Mouse (Mus musculus) intestine, embryonic 16.5 days (tissue): ENCODE measurements around the gene Trak1. TPM values are rescaled to one million over a fixed set of nuclear protein-coding genes. Genes with fewer than 3 reads are reported as not detected.

Source experiments
- ATAC-seq: fragments of 200-750 bp; cut with Nextera tagmentation; 2 replicates; pipeline ENCODE4 v1.8.0; 2017; ENCODE audit warnings: moderate TSS enrichment, moderate library complexity
- H3K27ac ChIP-seq: fragments of 300-500 bp; sonication (generic); 2 replicates; pipeline ENCODE4 v1.5.1; 2014; ENCODE audit warnings: mild to moderate bottlenecking, low read length
- H3K27me3 ChIP-seq: fragments of 300-500 bp; sonication (generic); replicated peaks from 2 replicates; pipeline ENCODE4 v1.6.1; 2014; ENCODE audit warnings: low read length, control low read depth, mixed read lengths; ENCODE audit not compliant: control insufficient read depth, insufficient read depth
- H3K36me3 ChIP-seq: fragments of 300-500 bp; sonication (generic); 2 replicates; pipeline ENCODE4 v1.6.1; 2014; ENCODE audit warnings: low read length, control low read depth; ENCODE audit not compliant: control insufficient read depth, insufficient read depth
- H3K4me1 ChIP-seq: fragments of 300-500 bp; sonication (generic); 2 replicates; pipeline ENCODE4 v1.6.1; 2014; ENCODE audit warnings: low read length, control low read depth, mixed read lengths; ENCODE audit not compliant: control insufficient read depth, insufficient read depth
- H3K4me2 ChIP-seq: fragments of 300-500 bp; sonication (generic); 2 replicates; pipeline ENCODE4 v1.6.1; 2014; ENCODE audit warnings: low read depth, low read length, control low read depth
- H3K4me3 ChIP-seq: fragments of 300-500 bp; sonication (generic); 2 replicates; pipeline ENCODE4 v1.5.1; 2014; ENCODE audit warnings: mild to moderate bottlenecking, low read length
- H3K9ac ChIP-seq: fragments of 300-500 bp; sonication (generic); 2 replicates; pipeline ENCODE4 v1.6.1; 2014; ENCODE audit warnings: low read depth, low read length
- H3K9me3 ChIP-seq: fragments of 300-500 bp; sonication (generic); 2 replicates; pipeline ENCODE4 v1.6.1; 2016; ENCODE audit warnings: low read length, control low read depth; ENCODE audit not compliant: control insufficient read depth
- WGBS: fragments of 180-500 bp; shearing (Covaris S2); extraction: QIAGEN DNeasy Blood & Tissue Kit; methylation state at CpG from one replicate; pipeline ENCODE4 v1.1.7; 2014; 5-methylcytosine and 5-hydroxymethylcytosine counted together
- polyA plus RNA-seq: library from polyadenylated mRNA; unstranded; fragments of >200 nt; fragmentation: Nextera tagmentation; extraction: Ambion mirVana; gene quantifications from 2 replicates; pipeline ENCODE4 v1.2.1, GENCODE M21; 2015

Trak1 gene
- polyA plus RNA-seq, 1 experiment from 2014 or later: 21.7 TPM

DNA sequence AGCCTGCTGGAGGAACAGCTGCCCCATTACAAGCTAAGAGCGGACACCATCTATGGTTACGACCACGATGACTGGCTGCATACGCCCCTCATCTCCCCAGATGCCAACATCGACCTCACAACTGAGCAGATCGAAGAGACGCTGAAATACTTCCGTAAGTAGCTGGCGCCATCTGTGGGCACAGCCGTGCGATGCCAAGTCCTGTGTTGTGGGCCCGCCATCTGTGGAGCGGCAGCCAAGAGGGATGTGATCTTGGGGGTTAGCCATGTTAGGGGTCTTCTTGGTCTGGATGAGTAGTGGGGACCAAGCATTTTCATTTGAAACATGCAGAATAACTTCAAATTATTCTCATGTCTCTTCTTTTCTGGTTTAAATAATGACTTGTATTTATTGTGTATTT lies 94.6 kb downstream of the Trak1 start:
- Histone ChIP-seq H3K4me3 (no peak overlapping the region), H3K27ac (no peak overlapping the region), H3K36me3 (no peaks in the 10 kb centered on the region), H3K9me3 (no peaks in the 10 kb centered on the region), H3K4me1 (peaks cover 6% of the 10 kb centered on the region), H3K9ac (no peak overlapping the region), H3K27me3 (no peaks in the 10 kb centered on the region), H3K4me2 (no peak overlapping the region)
- ATAC-seq: no peak
- WGBS: 92% methylated on average over 13 of the region's 13 CpGs

- no peak overlapping the region for H3K27ac ChIP-seq
- no peaks in the 10 kb centered on the region for H3K27me3 ChIP-seq
- no peak overlapping the region for H3K4me2 ChIP-seq
- no peak overlapping the region for H3K9ac ChIP-seq
- H3K4me1 ChIP-seq: peaks cover 7% of the 10 kb centered on the region
- no peak overlapping the region for H3K4me3 ChIP-seq
- H3K36me3 ChIP-seq: no peaks in the 10 kb centered on the region
- WGBS: 36% methylated on average over 5 of the region's 5 CpGs
- peak; percentile 32; the same call in 1 of the 2 replicates for ATAC-seq
- no peaks in the 10 kb centered on the region for H3K9me3 ChIP-seq
Observed at GRCm38 (mm10) chr9:121392427-121392826, 95.1 kb downstream of the Trak1 start.

DNA sequence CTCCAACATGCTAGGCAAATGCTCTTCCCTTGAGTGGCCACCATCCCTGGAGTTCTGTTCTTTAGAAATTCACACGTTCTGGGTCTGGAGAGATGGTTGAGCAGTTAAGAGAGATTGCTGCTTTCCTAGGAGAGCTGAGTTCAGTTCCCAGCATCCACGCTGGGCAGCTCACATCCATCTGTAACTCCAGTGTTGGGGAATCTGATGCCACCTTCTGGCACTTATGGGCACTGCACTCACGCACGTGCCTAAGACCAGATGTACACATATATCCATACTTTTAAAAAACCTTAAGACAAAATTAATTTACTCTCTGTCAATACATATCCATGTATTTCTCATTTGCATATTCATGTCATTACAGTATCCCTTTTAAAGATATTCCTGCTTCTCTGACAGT lies 95.8 kb downstream of the Trak1 start:
- H3K4me3 ChIP-seq: no peak overlapping the region
- ATAC-seq: no peak
- 97% methylated on average over 4 of the region's 4 CpGs for WGBS
- no peak overlapping the region for H3K27ac ChIP-seq
- no peak overlapping the region for H3K4me2 ChIP-seq
- H3K27me3 ChIP-seq: no peaks in the 10 kb centered on the region
- H3K9me3 ChIP-seq: no peaks in the 10 kb centered on the region
- H3K36me3 ChIP-seq: no peaks in the 10 kb centered on the region
- H3K9ac ChIP-seq: no peak overlapping the region
- peaks cover 8% of the 10 kb centered on the region for H3K4me1 ChIP-seq

DNA sequence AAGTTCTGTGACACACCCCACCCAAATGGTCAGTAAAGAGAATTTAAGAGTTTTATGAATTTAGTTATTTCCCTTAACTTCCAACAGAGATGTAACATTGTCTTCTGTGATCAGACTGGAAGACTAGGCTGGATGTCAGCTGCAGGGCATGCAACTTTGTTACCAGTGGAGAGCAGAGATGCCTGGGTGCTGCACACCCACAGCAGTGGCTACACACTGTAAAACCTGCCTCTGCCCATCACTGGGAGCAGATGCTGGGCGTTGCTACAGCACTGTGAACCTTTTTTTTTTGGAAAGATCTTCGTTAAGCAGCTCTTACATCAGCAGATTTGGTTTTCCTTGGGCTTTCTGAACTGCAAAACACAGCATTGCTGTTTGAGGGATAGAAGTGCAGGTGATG lies 97.6 kb downstream of the Trak1 start:
- H3K9me3 ChIP-seq: no peaks in the 10 kb centered on the region
- no peak overlapping the region for H3K27ac ChIP-seq
- H3K36me3 ChIP-seq: no peaks in the 10 kb centered on the region
- no peak overlapping the region for H3K9ac ChIP-seq
- H3K27me3 ChIP-seq: no peaks in the 10 kb centered on the region
- 79% methylated on average over 2 of the region's 2 CpGs for WGBS
- H3K4me1 ChIP-seq: peaks cover 15% of the 10 kb centered on the region
- H3K4me3 ChIP-seq: no peak overlapping the region
- ATAC-seq: no peak
- H3K4me2 ChIP-seq: no peak overlapping the region

DNA sequence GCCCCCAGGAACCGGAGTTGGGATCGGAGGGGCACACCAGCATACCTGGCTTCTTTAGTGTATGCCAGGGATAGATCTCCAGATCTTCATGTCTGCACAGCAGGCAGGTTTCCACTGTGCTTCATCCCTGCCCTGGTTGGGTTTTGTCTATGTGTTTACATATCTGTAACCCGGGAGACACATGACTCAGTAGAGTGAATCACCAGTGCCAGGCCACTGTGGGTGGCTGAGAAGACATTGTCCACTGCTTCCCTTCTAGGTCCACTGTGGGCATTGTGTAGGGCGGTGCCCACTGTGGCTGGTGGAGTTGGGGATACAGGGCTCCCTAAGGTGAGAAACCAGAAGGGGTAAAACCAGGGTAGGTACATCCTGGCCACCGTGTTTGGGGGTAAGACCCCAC lies 98.5 kb downstream of the Trak1 start:
- Histone ChIP-seq H3K27ac (no peak overlapping the region), H3K9me3 (no peaks in the 10 kb centered on the region), H3K9ac (no peak overlapping the region), H3K4me1 (peaks cover 15% of the 10 kb centered on the region), H3K27me3 (no peaks in the 10 kb centered on the region), H3K36me3 (no peaks in the 10 kb centered on the region), H3K4me3 (no peak overlapping the region), H3K4me2 (no peak overlapping the region)
- 84% methylated on average over 5 of the region's 5 CpGs for WGBS
- no peak for ATAC-seq

DNA sequence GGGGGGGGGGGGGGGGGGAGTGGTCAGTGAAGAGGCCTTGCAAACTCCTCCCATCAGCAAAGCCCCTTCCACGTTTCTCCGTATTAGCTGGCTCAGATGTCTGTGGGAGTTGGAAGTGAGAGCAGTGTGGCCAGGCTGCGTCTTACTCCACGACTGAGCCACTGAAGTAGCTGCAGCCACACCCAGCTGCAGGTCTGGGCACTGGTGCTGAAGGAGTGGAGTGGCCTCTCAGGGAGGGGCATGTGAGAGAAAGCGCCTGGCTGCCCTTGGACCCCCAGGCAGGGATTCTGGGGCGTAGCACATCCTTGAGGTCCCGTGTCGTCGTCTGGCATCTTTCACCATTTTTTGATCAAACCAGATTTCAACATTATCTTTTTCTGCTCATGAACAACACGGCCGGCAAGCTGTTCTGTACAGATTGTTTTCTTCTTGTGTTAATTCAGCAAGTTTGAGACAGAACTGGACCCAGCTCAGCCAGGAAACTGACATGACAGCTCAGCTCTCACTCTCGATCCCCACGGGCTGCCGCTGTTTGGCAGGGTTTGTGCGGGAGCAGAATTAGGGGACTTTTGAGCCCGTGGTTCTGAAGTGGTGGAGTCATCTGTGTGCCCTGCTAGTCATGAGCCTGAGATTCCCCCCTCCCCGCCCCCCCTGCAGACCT lies 100.9 kb downstream of the Trak1 start:
- H3K9me3 ChIP-seq: no peaks in the 10 kb centered on the region
- H3K27ac ChIP-seq: 0 out of 2 replicates have a peak overlapping the region, but pooled peaks have one; percentile 25
- peak; percentile 68 for ATAC-seq
- no peak overlapping the region for H3K9ac ChIP-seq
- no peak overlapping the region for H3K4me3 ChIP-seq
- H3K36me3 ChIP-seq: no peaks in the 10 kb centered on the region
- 56% methylated on average over 17 of the region's 17 CpGs for WGBS
- H3K4me1 ChIP-seq: peaks cover 17% of the 10 kb centered on the region
- H3K4me2 ChIP-seq: no peak overlapping the region
- no peaks in the 10 kb centered on the region for H3K27me3 ChIP-seq

- Histone ChIP-seq H3K27ac (no peak overlapping the region), H3K4me2 (no peak overlapping the region), H3K36me3 (no peaks in the 10 kb centered on the region), H3K27me3 (no peaks in the 10 kb centered on the region), H3K9me3 (no peaks in the 10 kb centered on the region), H3K4me3 (no peak overlapping the region), H3K4me1 (peaks cover 17% of the 10 kb centered on the region), H3K9ac (no peak overlapping the region)
- 69% methylated on average over 7 of the region's 7 CpGs for WGBS
- no peak for ATAC-seq
Observed at GRCm38 (mm10) chr9:121398761-121399160, 101.5 kb downstream of the Trak1 start.

DNA sequence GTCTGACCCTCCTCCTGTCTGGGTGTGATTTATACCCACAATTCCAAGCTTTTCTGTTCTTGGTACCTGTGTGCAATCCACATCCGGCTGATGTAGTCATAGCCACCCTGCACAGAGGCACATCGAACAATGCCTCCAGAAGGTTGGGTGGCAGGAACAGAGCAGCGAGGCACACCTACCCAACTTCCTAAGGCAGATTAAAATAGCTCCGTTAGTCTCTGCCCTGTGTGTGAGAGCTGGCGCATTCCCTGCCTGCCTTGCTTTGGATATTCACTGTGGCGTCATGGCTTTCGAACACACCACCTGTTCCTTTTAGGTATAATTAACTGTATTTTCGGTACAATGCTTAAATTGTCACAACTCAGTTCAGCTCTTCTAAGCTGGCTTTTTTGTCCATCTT lies 103.3 kb downstream of the Trak1 start:
- no peak overlapping the region for H3K27ac ChIP-seq
- H3K4me3 ChIP-seq: no peak overlapping the region
- H3K27me3 ChIP-seq: no peaks in the 10 kb centered on the region
- no peak overlapping the region for H3K9ac ChIP-seq
- no peaks in the 10 kb centered on the region for H3K9me3 ChIP-seq
- no peak overlapping the region for H3K4me2 ChIP-seq
- ATAC-seq: no peak
- H3K36me3 ChIP-seq: no peaks in the 10 kb centered on the region
- 80% methylated on average over 8 of the region's 8 CpGs for WGBS
- peaks cover 17% of the 10 kb centered on the region for H3K4me1 ChIP-seq

GRCm38 (mm10) chr9:121403157-121403671 lies 105.9 kb downstream of the Trak1 start:
- Histone ChIP-seq H3K4me3 (peak overlapping the region; percentile 20), H3K4me1 (peaks cover 8% of the 10 kb centered on the region), H3K4me2 (peak overlapping the region; percentile 32), H3K27me3 (no peaks in the 10 kb centered on the region), H3K9me3 (no peaks in the 10 kb centered on the region), H3K27ac (no peak overlapping the region), H3K36me3 (no peaks in the 10 kb centered on the region), H3K9ac (no peak overlapping the region)
- peak; percentile 81 for ATAC-seq
- WGBS: 33% methylated on average over 16 of the region's 16 CpGs

DNA sequence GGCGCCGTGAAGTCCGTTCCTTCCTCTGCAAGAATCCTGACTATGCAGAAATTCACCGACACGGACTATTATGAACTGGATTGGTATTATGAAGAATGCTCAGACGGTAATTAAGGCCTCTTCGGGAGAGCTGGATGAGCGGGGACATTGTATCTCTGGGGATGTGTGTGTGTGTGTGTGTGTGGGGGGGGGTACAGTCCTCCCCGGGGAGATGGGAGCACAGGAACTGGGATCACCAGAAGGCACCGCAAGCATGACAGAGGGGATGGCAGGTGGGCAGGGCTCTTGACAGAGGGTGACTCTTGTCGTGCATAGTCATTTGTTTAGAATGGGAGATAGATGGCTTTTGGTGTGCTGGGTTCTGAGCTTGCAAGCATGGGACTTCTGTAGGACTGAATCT lies 106.4 kb downstream of the Trak1 start:
- H3K36me3 ChIP-seq: no peaks in the 10 kb centered on the region
- peak; percentile 37; the same call in 1 of the 2 replicates for ATAC-seq
- H3K9me3 ChIP-seq: no peaks in the 10 kb centered on the region
- no peaks in the 10 kb centered on the region for H3K27me3 ChIP-seq
- H3K4me1 ChIP-seq: peaks cover 3% of the 10 kb centered on the region
- H3K4me3 ChIP-seq: peak overlapping the region; percentile 20; the same call in 1 of the 2 replicates
- H3K9ac ChIP-seq: no peak overlapping the region
- peak overlapping the region; percentile 32; the same call in 1 of the 2 replicates for H3K4me2 ChIP-seq
- H3K27ac ChIP-seq: no peak overlapping the region
- 52% methylated on average over 11 of the region's 11 CpGs for WGBS
